Mouse (Mus musculus): Measurements from ENCODE around the gene Map4k3. TPM values are rescaled to one million over a fixed set of nuclear protein-coding genes. Genes with fewer than 3 reads are reported as not detected.

Map4k3 gene
- polyA plus RNA-seq, 1 experiment from 2014 or later, result 23.6 TPM

DNA sequence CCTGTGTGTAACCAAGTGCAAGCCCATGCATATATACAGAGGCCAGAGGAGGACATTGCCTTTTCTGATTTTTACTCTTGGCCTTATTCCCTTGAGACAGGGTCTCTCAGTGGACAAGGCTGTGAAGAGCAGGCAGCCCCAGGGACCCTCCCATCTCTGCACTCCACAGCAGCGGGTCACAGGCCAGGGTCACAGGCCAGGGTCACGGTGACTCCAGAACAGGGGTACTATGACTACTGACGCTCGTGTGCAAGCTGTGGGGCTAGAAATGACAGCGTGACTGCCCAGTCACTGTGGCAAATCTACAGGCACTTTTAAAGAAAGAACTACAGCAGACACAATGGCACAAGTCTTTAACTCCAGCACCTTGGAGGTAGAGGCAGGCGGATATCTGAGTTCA, 50.1 kb downstream of the Map4k3 start:
- H3K27me3 ChIP-seq, result no peaks in the 10 kb centered on the region
- no peak overlapping the region for H3K4me3 ChIP-seq (replicated peaks)
- ATAC-seq (ENCODE audit: insufficient number of reproducible peaks, low FRiP score, low TSS enrichment, low read depth), result no peak
- H3K9ac ChIP-seq, result no peak overlapping the region
- no peaks in the 10 kb centered on the region for H3K9me3 ChIP-seq (replicated peaks)
- 72% methylated on average over 6 of the region's 6 CpGs for WGBS
- H3K27ac ChIP-seq (replicated peaks), result no peak overlapping the region
- H3K4me2 ChIP-seq (replicated peaks), result no peak overlapping the region
- H3K36me3 ChIP-seq, result no peaks in the 10 kb centered on the region
- no peaks in the 10 kb centered on the region for H3K4me1 ChIP-seq

DNA sequence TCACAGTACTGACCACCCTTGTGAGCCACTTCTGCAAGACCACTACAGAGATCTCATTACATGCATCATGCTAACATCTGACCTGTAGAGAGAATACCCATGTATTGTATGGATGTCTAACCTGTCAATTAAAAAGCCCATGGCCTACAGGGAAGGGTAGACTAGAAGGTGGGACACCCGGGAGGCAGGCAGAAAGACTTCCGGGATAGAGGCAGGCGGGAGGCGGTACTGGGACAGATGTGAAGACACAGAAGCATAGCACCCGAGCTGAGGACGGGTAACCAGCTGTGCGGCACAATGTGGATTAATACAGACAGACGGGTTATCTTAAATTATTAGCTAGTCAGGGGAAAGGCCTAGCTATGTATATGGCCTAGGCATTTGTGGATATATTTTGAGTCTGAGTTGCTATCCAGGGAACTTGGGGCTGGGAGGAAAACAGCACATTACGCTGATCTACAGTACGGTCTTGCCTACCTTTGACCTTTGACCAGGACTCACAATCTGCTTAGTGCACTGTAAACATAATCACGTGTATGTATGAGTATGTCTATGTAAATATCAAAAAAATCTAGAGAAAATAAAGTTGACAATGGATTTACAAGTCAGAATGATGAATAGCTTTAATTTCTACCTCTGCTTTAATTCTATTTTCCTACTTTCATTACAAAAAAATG, 51.3 kb downstream of the Map4k3 start:
- Histone ChIP-seq H3K27me3 (no peaks in the 10 kb centered on the region), H3K4me2 (replicated peaks) (no peak overlapping the region), H3K4me1 (no peaks in the 10 kb centered on the region), H3K9me3 (replicated peaks) (no peaks in the 10 kb centered on the region), H3K4me3 (replicated peaks) (no peak overlapping the region), H3K9ac (no peak overlapping the region), H3K27ac (replicated peaks) (no peak overlapping the region), H3K36me3 (no peaks in the 10 kb centered on the region)
- no peak for ATAC-seq (ENCODE audit: insufficient number of reproducible peaks, low FRiP score, low TSS enrichment, low read depth)
- WGBS, result 88% methylated on average over 11 of the region's 11 CpGs

DNA sequence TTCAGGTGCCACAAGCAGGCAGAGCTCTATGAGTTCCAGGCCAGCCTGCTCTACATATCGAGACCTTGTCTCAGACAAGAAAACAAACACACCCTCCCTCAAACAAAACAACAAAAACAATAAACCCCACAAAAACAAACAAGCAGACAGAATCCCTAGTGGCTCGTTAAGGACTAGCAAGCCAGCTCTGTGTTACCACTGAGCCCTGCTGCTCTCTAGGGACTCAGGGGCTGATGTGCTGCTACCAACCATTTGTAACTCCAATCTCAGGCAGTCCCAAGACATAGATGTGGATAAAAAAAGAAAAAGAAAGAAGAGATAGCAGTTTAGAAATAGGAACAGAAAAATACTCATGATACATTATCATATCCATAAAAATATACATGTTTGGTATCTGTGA, 52.1 kb downstream of the Map4k3 start:
- no peaks in the 10 kb centered on the region for H3K36me3 ChIP-seq
- WGBS, result 67% methylated on average over 2 of the region's 2 CpGs
- H3K27me3 ChIP-seq, result no peaks in the 10 kb centered on the region
- no peak overlapping the region for H3K9ac ChIP-seq
- H3K9me3 ChIP-seq (replicated peaks), result no peaks in the 10 kb centered on the region
- H3K4me1 ChIP-seq, result no peaks in the 10 kb centered on the region
- ATAC-seq (ENCODE audit: insufficient number of reproducible peaks, low FRiP score, low TSS enrichment, low read depth), result no peak
- no peak overlapping the region for H3K27ac ChIP-seq (replicated peaks)
- H3K4me3 ChIP-seq (replicated peaks), result no peak overlapping the region
- no peak overlapping the region for H3K4me2 ChIP-seq (replicated peaks)

DNA sequence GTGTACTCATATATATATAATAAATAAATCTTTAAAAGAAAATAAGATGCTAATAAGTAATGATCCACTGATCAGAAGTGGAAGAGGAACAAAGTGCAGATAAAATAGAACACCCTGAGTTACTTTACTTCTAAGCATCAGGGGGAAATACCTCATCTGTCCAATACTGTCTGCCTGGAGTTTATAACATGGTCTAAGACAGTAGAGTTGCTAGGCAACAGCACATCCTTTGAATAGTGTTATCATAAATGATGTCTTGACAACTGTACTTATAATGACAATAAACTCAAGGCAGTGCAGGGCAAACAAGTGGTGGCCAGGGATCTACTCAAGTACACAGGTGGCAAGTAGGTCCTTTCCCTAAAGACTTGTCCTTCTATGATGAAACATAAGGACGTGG, 57.9 kb downstream of the Map4k3 start:
- ATAC-seq (ENCODE audit: insufficient number of reproducible peaks, low FRiP score, low TSS enrichment, low read depth), result no peak
- 97% methylated on average over 1 of the region's 1 CpGs for WGBS

DNA sequence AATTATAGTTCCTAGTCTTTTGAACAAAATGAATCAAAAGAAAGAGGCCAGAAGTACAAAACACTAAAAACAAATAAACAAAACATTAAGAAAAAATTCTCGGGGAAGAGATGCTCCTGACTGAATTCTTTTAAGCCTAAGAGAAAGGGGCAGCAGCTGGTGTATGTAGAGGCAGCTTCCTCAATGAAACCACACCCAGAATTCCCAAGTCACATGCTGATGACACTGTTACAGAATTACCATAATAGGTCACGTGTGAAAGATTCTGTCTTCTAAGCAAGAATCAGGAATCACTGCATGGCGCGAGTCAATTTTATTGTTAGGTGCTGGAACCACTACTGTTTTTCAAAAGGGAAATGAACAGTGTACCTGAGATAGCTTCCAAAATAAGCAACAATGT, 64.7 kb downstream of the Map4k3 start:
- 65% methylated on average over 4 of the region's 4 CpGs for WGBS
- no peaks in the 10 kb centered on the region for H3K9me3 ChIP-seq (replicated peaks)
- H3K4me3 ChIP-seq (replicated peaks), result no peak overlapping the region
- no peak for ATAC-seq (ENCODE audit: insufficient number of reproducible peaks, low FRiP score, low TSS enrichment, low read depth)
- no peak overlapping the region for H3K4me2 ChIP-seq (replicated peaks)
- no peak overlapping the region for H3K9ac ChIP-seq
- no peak overlapping the region for H3K27ac ChIP-seq (replicated peaks)
- peaks cover 19% of the 10 kb centered on the region for H3K4me1 ChIP-seq
- no peaks in the 10 kb centered on the region for H3K27me3 ChIP-seq
- no peaks in the 10 kb centered on the region for H3K36me3 ChIP-seq

More for the DNA sequence above, 57.9 kb downstream of the Map4k3 start:
- Histone ChIP-seq H3K36me3 (no peaks in the 10 kb centered on the region), H3K27me3 (no peaks in the 10 kb centered on the region), H3K4me3 (replicated peaks) (no peak overlapping the region), H3K4me1 (peaks cover 6% of the 10 kb centered on the region), H3K4me2 (replicated peaks) (no peak overlapping the region), H3K27ac (replicated peaks) (no peak overlapping the region), H3K9me3 (replicated peaks) (no peaks in the 10 kb centered on the region), H3K9ac (no peak overlapping the region)

DNA sequence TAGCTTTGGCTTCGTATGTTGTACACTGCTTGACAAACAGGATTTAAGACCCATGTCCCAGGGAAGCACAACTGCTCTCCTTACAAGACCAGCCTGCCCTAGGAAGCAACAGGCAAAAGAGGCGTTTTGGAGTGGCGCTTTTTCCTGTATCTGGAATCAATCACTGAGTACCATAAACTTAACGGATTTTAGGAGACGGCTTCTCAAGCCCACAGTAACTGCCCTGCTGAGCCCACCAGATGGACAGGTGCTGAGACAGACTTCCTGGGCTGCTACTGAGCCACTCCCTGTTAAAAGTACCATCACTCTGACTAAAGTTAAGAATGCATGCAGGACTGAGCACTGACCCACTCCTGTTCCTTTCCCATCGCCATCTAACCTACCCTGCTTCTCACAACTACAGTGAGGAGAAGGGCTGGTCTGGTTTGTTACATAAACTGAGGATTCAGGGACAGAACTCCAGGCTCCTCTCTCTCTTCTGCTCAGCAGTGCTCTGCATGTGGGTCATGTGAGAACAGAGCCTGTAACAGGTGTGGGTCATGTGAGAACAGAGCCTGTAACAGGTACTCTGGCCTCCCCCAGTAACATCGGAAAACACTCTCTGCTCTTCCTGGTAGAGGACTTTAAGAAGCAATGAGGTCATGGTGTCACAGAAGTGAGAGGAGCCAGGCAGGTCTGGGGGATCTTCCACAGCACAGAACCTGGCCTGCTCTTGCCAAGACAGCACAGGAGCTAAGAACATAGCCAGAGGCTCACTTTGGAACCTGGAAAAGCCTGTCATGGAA, 65.3 kb downstream of the Map4k3 start:
- Histone ChIP-seq H3K4me1 (peaks cover 14% of the 10 kb centered on the region), H3K9me3 (replicated peaks) (no peaks in the 10 kb centered on the region), H3K4me2 (replicated peaks) (no peak overlapping the region), H3K9ac (no peak overlapping the region), H3K27me3 (no peaks in the 10 kb centered on the region), H3K36me3 (no peaks in the 10 kb centered on the region), H3K4me3 (replicated peaks) (no peak overlapping the region), H3K27ac (replicated peaks) (no peak overlapping the region)
- whole genome bisulfite sequencing, result 48% methylated on average over 7 of the region's 7 CpGs
- ATAC-seq (ENCODE audit: insufficient number of reproducible peaks, low FRiP score, low TSS enrichment, low read depth), result no peak; the same call in 1 of the 2 replicates

DNA sequence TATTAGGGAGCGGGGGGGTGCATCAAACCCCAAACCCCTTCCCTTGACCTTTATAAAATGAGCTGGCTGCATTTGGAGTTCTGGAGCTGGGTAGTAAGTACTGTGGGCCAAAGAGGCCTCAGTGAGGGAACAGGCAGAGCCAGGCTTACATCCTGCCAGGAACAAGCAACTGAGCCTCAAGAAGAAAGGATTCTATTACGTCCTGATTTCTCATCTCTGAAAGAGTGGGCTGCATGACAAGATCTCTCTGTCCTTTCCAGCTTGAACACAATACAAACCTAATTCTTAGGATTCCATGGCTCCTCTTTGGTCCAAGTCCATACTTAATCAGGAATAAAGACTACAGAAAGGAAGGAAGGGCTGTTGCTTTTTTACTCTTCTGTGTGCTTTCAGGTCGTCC, 66.4 kb downstream of the Map4k3 start:
- WGBS, result 78% methylated on average over 3 of the region's 3 CpGs
- no peak overlapping the region for H3K4me3 ChIP-seq (replicated peaks)
- H3K4me1 ChIP-seq, result peaks cover 14% of the 10 kb centered on the region
- H3K27ac ChIP-seq (replicated peaks), result no peak overlapping the region
- no peak overlapping the region for H3K4me2 ChIP-seq (replicated peaks)
- ATAC-seq (ENCODE audit: insufficient number of reproducible peaks, low FRiP score, low TSS enrichment, low read depth), result no peak
- H3K27me3 ChIP-seq, result no peaks in the 10 kb centered on the region
- H3K9ac ChIP-seq, result no peak overlapping the region
- no peaks in the 10 kb centered on the region for H3K36me3 ChIP-seq
- no peaks in the 10 kb centered on the region for H3K9me3 ChIP-seq (replicated peaks)

DNA sequence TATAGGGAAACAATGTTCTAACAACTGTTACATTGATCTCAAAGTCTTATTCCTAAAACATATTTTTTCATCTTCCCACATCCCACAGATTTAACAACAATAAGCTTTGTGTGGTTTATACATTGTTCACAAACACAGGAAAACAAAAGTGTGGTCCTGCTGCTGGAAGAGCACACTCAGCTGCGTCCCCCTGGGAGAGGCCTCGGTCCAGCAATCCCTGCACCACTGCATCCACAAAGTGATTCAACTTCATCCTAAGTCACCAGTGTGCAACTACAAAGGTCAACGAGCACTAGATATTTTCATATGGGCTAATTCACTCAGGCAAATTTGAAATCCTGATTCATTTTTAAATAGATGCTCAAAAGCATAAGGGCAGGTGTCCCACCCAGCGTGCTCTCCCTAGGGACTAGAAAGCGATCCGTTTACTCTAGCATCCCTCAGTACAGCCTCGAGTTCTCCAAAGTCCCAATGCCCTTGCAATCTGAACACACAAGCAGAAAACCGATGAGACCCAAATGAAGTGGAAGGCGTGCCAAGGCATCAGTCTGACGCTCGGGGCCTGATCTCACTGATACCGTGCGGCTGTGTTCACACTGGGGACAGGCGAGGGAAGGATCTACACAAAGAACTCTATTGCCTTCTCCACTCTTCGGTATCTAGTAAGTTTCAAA, 67.4 kb downstream of the Map4k3 start:
- Histone ChIP-seq H3K4me3 (replicated peaks) (no peak overlapping the region), H3K9me3 (replicated peaks) (no peaks in the 10 kb centered on the region), H3K36me3 (no peaks in the 10 kb centered on the region), H3K27me3 (no peaks in the 10 kb centered on the region), H3K27ac (replicated peaks) (no peak overlapping the region), H3K4me2 (replicated peaks) (no peak overlapping the region), H3K4me1 (peaks cover 14% of the 10 kb centered on the region), H3K9ac (no peak overlapping the region)
- no peak for ATAC-seq (ENCODE audit: insufficient number of reproducible peaks, low FRiP score, low TSS enrichment, low read depth)
- 81% methylated on average over 15 of the region's 15 CpGs for WGBS

DNA sequence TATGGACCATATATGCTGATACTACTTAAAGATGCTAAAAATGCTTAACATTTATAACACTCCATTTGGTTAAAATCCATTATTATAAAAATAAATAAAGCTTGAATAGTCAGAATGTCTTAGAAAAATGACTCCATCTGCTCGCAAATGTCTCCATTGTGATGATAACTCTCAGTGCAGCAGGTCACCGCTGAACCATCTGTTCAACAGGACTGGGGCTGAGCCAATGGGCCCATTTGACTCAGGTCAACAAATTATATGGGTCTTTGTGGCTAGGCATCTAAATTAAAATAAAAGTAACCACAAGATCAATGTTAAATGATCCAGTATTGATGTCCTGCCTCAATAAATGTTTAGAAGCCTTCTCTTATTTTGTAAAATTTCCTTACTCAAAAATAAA, 68.1 kb downstream of the Map4k3 start:
- Histone ChIP-seq H3K27me3 (no peaks in the 10 kb centered on the region), H3K27ac (replicated peaks) (no peak overlapping the region), H3K9ac (no peak overlapping the region), H3K4me3 (replicated peaks) (no peak overlapping the region), H3K4me2 (replicated peaks) (no peak overlapping the region), H3K9me3 (replicated peaks) (no peaks in the 10 kb centered on the region), H3K36me3 (no peaks in the 10 kb centered on the region; the same call in 1 of the 2 replicates), H3K4me1 (peaks cover 14% of the 10 kb centered on the region)
- ATAC-seq (ENCODE audit: insufficient number of reproducible peaks, low FRiP score, low TSS enrichment, low read depth), result no peak
- WGBS, result 81% methylated on average over 2 of the region's 2 CpGs

DNA sequence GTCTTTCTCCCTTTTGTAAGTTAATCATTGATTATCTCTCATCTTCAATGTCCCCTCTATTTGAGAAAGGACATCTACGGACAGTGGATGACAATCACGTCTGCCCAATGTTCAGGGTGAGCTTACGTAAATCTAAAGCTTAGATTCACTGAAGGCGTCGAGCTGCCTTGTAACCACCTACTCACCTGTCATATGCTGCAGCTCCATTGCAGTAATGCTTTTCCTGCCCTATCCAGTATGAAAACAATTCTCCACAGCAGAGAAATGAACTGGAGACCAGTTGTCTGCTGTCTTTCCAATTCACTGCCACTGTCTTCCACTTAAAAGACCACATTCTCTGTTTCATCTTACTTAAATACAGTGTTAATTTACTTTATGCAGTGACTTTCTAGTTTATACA, 68.5 kb downstream of the Map4k3 start:
- Histone ChIP-seq H3K27ac (replicated peaks) (no peak overlapping the region), H3K9ac (no peak overlapping the region), H3K4me2 (replicated peaks) (no peak overlapping the region), H3K27me3 (no peaks in the 10 kb centered on the region), H3K9me3 (replicated peaks) (no peaks in the 10 kb centered on the region), H3K36me3 (no peaks in the 10 kb centered on the region; the same call in 1 of the 2 replicates), H3K4me3 (replicated peaks) (no peak overlapping the region), H3K4me1 (peaks cover 14% of the 10 kb centered on the region)
- ATAC-seq (ENCODE audit: insufficient number of reproducible peaks, low FRiP score, low TSS enrichment, low read depth), result no peak
- 86% methylated on average over 5 of the region's 5 CpGs for WGBS

DNA sequence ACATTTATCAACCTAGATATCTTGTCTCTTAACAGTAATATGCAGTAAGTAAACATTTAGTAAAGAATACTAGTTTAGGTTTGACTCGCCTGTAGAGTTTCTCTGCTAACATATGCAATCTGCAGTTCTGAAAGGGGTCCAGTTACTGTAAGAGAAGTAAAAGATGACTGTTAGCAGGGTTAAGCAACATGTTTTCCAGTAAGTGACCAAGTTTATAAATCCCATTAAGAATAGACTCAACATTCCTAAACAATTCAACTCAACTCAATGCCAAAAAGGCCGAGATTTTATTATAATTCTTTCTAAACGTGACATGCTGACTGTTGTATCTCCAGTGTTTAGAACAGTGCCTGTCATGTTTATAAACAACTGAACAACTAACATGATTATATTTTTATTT, 74.0 kb downstream of the Map4k3 start:
- Histone ChIP-seq H3K27ac (replicated peaks) (no peak overlapping the region), H3K4me3 (replicated peaks) (no peak overlapping the region), H3K9me3 (replicated peaks) (no peaks in the 10 kb centered on the region), H3K27me3 (no peaks in the 10 kb centered on the region), H3K36me3 (peaks cover 10% of the 10 kb centered on the region; the same call in 1 of the 2 replicates), H3K4me1 (no peaks in the 10 kb centered on the region), H3K4me2 (replicated peaks) (no peak overlapping the region), H3K9ac (no peak overlapping the region)
- WGBS, result 81% methylated on average over 3 of the region's 3 CpGs
- no peak for ATAC-seq (ENCODE audit: insufficient number of reproducible peaks, low FRiP score, low TSS enrichment, low read depth)

All from embryonic facial prominence, embryonic 15.5 days (tissue).